Mouse (Mus musculus) thymus, adult 18-20 months (tissue): ENCODE results near the gene Cadm1.

Experiments used
- DNase-seq, 2 experiments: peaks; one replicate each; pipeline ENCODE4 v3.0.0; 2022; ENCODE audit warnings: mixed read lengths in 2 of 2

The Cadm1 gene

GRCm38 (mm10) chr9:47529602-47530450, at the start of gene Cadm1:
TSS of gene Cadm1 (plus strand) at chr9:47530173.
- peak; percentile 69 to 73 for DNase-seq

GRCm38 (mm10) chr9:47484506-47484905, 45.5 kb upstream of the Cadm1 start:
- no peak for DNase-seq

GRCm38 (mm10) chr9:47485186-47485585, 44.8 kb upstream of the Cadm1 start:
- no peak for DNase-seq

- DNase-seq: no peak
Measured at GRCm38 (mm10) chr9:47499761-47500160, 30.2 kb upstream of the Cadm1 start.

GRCm38 (mm10) chr9:47505956-47506355, 24.0 kb upstream of the Cadm1 start:
- no peak for DNase-seq

GRCm38 (mm10) chr9:47506876-47507275, 23.1 kb upstream of the Cadm1 start:
- no peak for DNase-seq

- DNase-seq: no peak
Measured at GRCm38 (mm10) chr9:47508109-47508508, 21.9 kb upstream of the Cadm1 start.

GRCm38 (mm10) chr9:47512521-47512920, 17.5 kb upstream of the Cadm1 start:
- no peak for DNase-seq

GRCm38 (mm10) chr9:47514318-47514717, 15.7 kb upstream of the Cadm1 start:
- DNase-seq: no peak

GRCm38 (mm10) chr9:47516238-47516637, 13.7 kb upstream of the Cadm1 start:
- DNase-seq: no peak

GRCm38 (mm10) chr9:47527290-47527689, 2.7 kb upstream of the Cadm1 start:
- no peak for DNase-seq

GRCm38 (mm10) chr9:47527741-47528140, 2.2 kb upstream of the Cadm1 start:
- DNase-seq: no peak

GRCm38 (mm10) chr9:47529182-47529581, 791 bp upstream of the Cadm1 start:
- no peak for DNase-seq

GRCm38 (mm10) chr9:47530544-47530921, 560 bp downstream of the Cadm1 start:
- DNase-seq: no peak

GRCm38 (mm10) chr9:47530922-47531850, 1.2 kb downstream of the Cadm1 start:
- peak; percentile 4 to 14 for DNase-seq

GRCm38 (mm10) chr9:47532215-47532865, 2.4 kb downstream of the Cadm1 start:
- no peak for DNase-seq

- DNase-seq: no peak
Measured at GRCm38 (mm10) chr9:47533461-47533860, 3.5 kb downstream of the Cadm1 start.

GRCm38 (mm10) chr9:47534573-47535475, 4.9 kb downstream of the Cadm1 start:
- DNase-seq: no peak

- no peak for DNase-seq
Measured at GRCm38 (mm10) chr9:47545245-47545644, 15.3 kb downstream of the Cadm1 start.

GRCm38 (mm10) chr9:47545667-47546066, 15.7 kb downstream of the Cadm1 start:
- DNase-seq: no peak

- no peak for DNase-seq
Measured at GRCm38 (mm10) chr9:47548402-47548801, 18.4 kb downstream of the Cadm1 start.

GRCm38 (mm10) chr9:47548916-47549315, 18.9 kb downstream of the Cadm1 start:
- no peak for DNase-seq
